Mouse (Mus musculus): ENCODE measurements around the gene Tmem132a. TPM values are rescaled to one million over a fixed set of nuclear protein-coding genes. Genes with fewer than 3 reads are reported as not detected.

Gene Tmem132a
- total RNA-seq, 2 experiments from 2014 or later: 272 to 282 TPM

DNA sequence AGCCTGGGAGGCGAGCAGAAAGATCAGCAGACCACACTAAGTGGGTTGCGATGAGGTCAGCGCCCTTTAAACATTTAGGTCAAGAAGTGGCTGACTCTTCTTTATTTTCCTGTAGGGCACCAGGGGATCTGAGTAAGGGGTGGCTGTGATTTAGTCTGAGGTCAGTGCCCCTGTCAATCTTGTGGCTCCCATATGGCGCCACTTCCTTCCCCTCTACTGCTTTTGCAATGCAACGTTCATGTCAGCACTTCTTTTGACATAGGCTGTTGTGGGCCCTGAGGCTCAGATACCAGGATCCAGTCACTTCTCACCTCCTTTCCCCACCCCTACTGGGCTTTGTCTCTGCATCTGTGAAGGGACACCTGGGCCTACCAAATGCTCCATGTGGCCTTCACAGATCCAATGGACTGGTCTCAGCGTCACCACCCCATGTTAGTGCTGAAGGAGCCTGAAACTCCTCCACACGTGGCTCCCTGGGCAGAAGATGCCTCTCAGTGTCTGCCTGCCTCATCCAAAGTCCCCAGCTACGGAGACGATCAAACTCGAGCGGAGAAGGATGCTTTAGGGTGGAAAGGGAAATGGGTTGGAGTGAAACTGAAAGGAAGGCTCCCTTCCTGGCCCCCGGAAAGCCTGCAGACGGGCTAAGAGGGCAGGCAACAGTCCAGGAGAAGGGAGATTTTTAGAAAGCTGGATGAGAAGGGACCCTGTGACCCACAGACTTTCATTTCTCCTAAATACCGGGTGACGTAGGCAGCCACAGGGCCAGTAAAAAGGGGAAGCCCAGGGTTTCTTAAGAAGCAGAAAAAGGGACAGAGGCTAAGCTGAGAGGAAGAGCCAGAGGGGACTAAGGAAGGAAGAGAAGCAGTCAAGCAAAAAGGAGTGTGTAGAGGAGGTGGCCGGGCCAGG, 27.8 kb downstream of the Tmem132a start:
- intact Hi-C loops (cut with DNase I): no loop called here
- DNase-seq (ENCODE audit: extremely low spot score in 1 of 2, low spot score in 2 of 2): peak in 1 of 2 experiments; percentile 36

DNA sequence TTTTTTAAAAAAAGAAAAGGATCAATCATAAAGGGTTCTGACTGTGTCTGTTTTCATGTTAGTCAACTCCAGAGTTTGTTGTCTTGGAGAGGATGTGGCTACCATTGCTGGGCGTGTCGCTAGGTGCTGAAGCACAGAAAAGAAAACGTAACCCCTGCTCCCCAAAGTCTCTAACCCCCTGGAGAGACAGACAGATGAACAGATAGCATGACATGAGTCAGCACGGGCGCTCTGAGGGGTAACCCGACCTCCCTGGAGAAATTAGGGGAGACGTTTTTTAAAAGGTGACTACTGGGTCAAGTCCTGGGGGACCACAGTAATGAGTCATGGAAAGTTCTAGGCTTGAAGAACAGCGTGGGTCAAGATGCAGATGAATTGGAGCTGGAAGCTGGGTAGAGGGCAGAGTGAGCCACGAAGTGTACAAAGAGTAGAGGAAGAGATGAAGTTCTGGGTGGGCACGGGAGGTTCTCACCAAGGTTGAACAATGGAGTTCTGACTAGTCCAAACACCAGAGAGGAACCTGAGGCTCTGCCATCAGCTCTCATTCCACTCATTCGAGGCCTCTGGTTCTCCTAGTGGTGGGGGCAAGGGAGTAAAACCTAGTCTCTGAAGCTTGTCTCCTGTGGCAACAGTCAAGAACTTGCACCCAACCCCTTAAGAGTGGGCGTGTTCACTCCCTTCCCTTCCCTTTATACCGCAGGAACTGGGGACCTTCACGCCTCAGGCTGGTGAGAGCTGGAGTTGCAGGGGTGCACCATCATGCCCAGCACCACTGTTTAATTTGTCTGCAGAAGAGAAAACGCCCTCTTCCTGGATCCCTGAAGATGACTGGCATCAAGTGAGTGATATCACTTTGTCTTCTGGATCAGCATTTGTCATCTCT, 30.5 kb downstream of the Tmem132a start, which contains the start of gene Slc15a3:
Gene Slc15a3, plus strand, starts transcription at position 718 of the 883 bp plus-strand sequence.
- no peak for DNase-seq (ENCODE audit: extremely low spot score in 1 of 2, low spot score in 2 of 2)
- intact Hi-C loops (cut with DNase I): no loop called here

DNA sequence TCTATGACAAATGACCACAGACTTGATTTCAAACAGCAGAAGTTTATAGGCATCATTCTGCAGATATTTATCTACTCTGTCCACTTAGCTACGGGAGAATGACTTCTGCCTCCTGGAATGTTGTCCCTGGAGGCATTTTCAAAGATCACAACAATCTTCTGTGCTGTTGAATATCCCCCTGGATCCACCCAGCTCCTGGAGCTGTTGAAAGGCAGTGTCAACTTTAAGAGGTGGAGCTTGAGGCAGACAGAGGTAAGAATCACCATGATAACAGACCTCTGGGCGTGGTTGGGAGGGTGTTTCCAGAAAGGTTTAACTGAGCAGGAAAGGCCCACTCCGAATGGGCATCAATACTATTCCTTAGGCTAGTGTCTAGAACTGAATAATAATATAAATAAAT, 34.1 kb downstream of the Tmem132a start:
- intact Hi-C loops (cut with DNase I): no loop called here
- DNase-seq (ENCODE audit: extremely low spot score in 1 of 2, low spot score in 2 of 2): no peak

DNA sequence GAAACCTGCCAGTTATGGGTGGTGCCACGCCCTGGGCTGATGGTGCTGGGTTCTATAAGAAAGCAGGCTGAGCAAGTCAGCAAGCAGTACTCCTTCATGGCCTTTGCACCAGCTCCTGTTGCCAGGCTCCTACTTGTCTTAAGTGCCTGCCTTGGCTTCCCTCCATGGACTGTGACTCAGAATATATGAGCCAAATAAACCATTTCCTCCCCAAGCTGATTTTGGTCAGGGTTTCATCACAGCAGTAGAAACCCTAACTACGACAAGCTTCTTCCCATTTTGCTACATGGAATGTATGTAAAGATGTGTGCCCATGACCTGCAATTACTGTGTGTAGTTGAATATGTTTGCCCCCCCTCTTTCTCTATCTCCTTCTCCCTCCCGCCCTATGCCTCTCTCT, 36.1 kb downstream of the Tmem132a start:
- DNase-seq (ENCODE audit: extremely low spot score in 1 of 2, low spot score in 2 of 2): no peak
- intact Hi-C loops (cut with DNase I): no loop called here

DNA sequence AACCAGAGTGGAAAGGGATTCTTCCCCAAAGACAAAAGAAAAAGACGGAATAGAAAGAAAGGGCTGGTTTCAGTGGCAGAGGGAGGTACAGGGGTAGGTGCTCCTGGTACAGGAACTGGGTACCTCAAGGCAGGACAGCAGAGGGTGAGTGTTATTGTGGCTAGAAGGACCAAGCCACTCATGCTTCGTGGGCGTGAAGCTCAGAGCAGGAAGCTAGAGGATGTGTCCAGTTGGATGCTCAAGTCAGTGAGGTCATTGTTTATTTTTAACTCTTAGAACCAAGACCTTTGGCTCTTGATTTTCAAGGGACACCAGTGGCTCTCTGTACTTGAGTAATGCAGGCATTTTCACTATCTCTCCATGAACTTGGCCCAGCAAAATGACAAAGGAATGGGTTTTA, 37.7 kb downstream of the Tmem132a start:
- no peak for DNase-seq (ENCODE audit: extremely low spot score in 1 of 2, low spot score in 2 of 2)
- intact Hi-C loops (cut with DNase I): no loop called here

DNA sequence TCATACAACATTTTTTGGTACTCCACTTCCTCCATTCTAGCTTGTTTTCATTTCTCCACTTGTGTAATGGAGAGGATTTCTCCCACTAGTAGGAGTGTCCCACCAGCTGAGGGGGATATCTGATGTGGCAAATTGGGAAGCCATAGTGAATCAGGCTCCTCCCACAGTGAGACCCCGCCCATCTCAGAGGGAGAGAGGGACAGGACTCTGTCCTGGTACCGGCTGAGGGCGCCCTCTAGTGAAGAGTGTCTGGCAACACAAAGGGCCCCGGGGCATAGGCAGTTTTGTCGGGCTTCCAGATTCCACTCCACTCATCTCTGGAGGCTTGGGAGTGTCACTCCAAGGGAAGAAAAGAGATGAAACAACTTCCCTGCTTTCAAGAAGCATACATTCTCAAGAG, 38.3 kb downstream of the Tmem132a start:
- intact Hi-C loops (cut with DNase I): no loop called here
- DNase-seq (ENCODE audit: extremely low spot score in 1 of 2, low spot score in 2 of 2): peak in 1 of 2 experiments; percentile 87

DNA sequence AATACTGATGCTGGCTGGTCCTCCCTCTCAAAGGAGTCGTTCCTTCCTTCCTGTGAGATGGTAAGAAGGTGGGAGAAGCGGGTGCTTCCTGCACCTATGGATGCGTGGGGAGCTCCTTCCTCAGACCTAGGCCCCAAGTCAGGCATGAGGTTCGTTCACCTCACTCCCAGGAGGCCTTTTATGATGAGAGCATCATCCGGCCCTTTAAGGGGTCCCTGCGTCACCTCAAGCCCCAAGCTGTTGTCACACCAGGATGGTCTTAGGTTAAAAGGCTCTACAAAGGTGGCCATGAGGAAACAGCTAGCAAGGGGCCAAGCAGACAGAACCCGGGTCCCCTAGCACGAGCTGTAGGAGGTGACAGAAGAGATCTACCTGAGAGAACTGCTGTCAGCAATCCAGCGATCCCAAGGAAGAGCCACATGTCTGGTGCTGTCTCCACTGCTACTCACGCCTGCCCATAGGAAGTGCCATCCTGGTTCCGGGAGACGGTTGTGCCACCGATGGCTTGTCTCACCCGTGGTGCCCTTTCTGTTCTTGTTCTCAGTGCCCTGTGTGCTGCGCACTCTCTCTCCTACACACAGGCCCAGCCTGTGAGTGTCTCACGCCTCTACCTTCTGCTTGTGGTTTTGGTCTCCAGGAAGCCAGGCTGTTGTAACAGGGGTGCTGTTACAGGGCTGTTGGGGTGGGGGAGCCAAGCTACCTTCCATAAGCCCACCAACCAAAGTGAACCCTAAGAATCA, 40.1 kb downstream of the Tmem132a start, which contains the start of gene Cd6:
Gene Cd6, minus strand, starts transcription at position 623 of the 740 bp plus-strand sequence.
- intact Hi-C loops (cut with DNase I): no loop called here
- DNase-seq (ENCODE audit: extremely low spot score in 1 of 2, low spot score in 2 of 2): no peak

DNA sequence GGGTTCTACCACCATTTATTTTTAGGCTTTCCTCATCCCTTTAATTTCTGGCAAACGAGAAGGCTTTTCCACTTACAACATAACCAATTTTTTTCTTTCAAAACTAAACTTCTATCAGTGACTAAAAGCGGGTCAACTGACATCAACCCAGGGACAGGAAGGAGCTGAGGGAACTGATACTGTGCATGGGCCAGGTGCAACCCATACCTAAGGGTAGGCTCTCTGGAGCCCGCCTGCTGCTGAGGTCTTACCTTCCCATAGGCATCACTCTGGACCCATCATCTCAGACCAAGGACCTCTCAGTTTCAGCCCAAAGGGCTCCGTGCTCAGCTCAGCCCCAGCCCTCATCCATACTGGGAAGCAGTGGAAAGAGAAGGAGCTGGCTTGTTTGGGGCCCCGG, 41.4 kb downstream of the Tmem132a start:
- intact Hi-C loops (cut with DNase I): no loop called here
- no peak for DNase-seq (ENCODE audit: extremely low spot score in 1 of 2, low spot score in 2 of 2)

DNA sequence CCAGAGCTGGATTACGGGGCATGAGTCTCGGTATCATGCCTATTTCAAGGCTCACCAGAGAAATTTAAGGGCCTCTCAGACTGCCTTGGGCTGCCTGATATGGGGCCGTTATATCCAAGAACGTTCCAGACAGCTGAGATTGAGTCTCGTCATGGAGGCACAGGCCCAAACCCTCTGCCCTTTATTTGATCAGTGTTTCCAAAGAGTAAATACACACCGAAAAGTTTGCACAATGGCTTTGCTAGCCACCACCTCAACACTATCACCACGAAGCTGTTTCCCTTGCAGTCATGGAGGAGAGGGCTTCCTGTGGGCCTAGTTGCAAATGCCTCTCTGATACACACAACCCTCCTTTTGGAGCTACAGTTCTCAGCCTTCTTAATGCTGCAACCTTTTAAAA, 45.7 kb downstream of the Tmem132a start:
- intact Hi-C loops (cut with DNase I): no loop called here
- DNase-seq (ENCODE audit: extremely low spot score in 1 of 2, low spot score in 2 of 2): no peak

DNA sequence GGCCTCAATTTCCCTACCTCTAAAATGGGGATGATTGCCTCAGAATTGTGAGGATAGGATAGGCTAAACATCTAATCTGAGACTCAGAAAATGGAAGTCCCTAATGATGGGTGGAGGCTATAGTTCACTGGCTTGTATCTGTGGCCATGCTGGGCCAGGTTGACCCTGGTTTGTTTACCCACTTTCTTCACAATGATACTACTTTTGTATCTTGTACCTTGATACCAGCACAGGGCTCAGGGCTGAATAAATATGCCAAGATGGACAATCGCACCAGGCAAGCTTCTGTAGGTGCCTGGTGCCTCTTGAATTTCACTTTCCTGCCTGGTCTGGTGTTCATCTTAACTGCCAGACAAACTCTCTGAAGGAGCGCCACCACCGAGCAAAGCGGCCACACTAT, 47.2 kb downstream of the Tmem132a start:
- intact Hi-C loops (cut with DNase I): no loop called here
- DNase-seq (ENCODE audit: extremely low spot score in 1 of 2, low spot score in 2 of 2): no peak

DNA sequence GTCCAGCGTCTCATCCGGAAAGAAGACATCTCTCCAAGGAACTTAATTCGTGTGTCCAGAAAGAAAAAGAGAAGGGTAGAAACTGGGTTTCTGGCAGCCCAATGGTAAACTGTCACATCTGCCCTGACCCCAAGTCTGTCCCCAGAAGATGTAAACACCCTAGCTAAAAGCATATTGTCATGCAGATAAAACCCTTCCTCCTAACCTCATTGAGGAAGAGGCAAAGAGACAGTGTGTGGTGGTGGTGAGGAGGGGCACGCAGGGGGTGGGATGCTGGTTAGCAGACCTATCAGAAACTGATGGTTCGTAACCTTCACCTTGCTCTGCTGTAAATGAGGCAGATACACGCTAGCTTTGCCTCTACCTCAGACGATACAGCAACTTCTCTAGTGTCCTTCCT, 48.4 kb downstream of the Tmem132a start:
- DNase-seq (ENCODE audit: extremely low spot score in 1 of 2, low spot score in 2 of 2): no peak
- intact Hi-C loops (cut with DNase I): no loop called here

DNA sequence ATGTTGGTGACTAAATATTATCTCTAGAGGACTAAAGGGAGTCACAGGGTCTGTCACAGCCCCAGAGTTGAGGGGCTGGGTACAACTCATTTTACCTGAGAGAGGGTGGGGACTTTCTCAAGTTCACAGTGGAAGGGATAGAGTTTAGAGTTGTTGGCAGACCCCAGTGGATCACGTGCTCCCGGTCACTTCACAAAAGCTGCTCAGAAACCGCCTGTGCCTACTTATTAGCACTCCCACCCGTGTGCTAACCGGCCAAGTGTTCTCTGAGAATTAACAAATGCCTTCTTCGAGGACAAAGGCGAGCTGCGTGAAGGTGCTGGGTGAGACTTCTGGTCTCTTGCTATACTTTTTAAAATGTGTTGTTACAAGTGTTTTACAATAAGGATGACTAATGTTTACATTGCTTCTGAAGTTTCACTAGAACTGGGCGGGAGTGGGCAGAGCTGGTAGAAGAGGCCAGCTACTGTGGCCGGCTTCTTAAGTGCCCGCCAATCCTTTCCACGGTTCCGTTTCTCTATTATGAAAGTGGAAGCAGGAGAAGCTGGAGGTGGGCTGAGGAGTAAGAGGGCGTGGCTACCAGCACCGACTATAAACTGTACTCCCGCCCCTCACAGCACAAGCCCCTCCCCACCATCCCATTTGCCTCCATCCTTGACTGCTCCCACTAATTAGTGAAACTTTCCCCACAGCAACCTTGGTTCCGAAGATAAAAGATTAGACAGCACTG, 51.4 kb downstream of the Tmem132a start:
- intact Hi-C loops (cut with DNase I): loop anchor here (10.0 kb wide), 1 partner anchor 104 kb away; no protein-coding TSS in a partner anchor
- no peak for DNase-seq (ENCODE audit: extremely low spot score in 1 of 2, low spot score in 2 of 2)

DNA sequence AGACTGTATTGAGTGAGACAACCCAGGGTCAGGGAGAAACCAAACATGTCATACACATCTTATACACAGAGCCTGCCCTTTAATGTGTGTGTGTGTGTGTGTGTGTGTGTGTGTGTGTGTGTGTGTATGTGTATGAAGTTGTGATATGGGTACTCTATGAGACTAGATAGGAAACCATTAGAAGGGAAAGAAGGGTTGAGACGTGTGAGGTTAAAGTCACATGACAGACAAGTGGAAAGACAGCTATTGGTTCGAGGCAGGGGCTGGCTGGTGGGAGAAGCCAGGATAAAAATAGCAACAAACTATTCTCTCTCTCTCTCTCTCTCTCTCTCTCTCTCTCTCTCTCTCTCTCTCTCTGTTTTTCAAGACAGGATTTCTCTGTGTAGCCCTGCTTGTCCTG, 53.3 kb downstream of the Tmem132a start:
- intact Hi-C loops (cut with DNase I): loop anchor here (10.0 kb wide), 1 partner anchor 102 kb away; no protein-coding TSS in a partner anchor
- DNase-seq (ENCODE audit: extremely low spot score in 1 of 2, low spot score in 2 of 2): no peak

DNA sequence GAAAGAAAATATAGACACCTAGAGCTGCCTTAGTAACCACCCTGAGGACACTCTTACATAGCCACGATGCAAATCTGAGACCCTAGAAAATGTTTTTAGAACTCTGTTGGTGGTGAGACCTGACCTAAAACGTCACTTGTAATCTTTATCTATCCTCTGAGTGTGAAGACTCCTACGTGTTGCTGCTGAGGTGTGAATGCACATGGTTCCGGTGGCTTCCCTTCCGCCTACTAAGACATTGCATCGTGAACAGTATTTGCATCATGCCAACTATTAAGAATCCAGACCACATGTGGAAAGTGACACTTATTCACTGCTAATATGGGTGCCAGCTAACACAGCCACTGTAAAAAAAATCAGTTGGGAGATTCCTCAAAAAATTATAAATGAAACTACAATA, 53.9 kb downstream of the Tmem132a start:
- no peak for DNase-seq (ENCODE audit: extremely low spot score in 1 of 2, low spot score in 2 of 2)
- intact Hi-C loops (cut with DNase I): loop anchor here (10.0 kb wide), 1 partner anchor 101 kb away; no protein-coding TSS in a partner anchor

DNA sequence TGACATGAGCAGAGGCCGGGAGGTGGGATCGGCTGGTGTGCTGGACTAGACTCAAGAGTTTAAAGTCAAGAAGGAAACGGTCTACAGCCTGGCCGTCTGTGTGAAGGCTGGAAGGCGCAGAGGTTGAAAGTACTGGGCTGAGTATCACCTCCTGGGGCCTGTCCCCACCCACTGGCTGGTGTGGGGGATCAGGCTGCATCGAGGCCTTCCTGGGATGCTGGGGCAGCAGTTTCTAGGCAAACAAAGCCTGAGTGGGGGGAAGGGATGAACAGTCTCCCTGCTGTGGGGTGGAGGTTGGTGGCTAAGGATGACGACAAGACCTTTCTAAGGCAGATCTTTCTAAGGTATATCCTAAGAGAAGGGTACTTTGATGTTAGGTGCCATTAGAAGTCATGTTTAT, 55.8 kb downstream of the Tmem132a start:
- DNase-seq (ENCODE audit: extremely low spot score in 1 of 2, low spot score in 2 of 2): no peak
- intact Hi-C loops (cut with DNase I): loop anchor here (10.0 kb wide), 1 partner anchor 99 kb away; no protein-coding TSS in a partner anchor

DNA sequence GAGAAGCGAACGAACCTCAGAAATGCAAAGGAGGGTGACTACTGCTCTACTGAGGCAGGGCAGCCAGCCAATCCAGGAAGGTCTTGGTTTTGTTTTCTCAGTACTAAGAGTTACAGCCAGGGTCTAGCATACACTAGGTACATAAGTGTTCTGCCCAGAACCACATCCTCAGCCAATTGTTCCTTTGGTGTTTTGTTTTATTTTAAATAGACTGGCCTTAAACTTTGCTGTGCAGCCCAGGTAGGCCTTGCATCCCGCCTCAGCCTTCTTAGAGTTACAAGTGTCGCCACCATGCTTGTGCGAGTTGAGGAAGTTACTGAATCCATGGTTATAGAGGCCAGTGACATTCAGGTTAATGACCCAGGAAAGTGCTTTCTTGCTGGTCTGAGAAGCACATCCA, 56.7 kb downstream of the Tmem132a start:
- intact Hi-C loops (cut with DNase I): loop anchor here (10.0 kb wide), 1 partner anchor 98 kb away; no protein-coding TSS in a partner anchor
- no peak for DNase-seq (ENCODE audit: extremely low spot score in 1 of 2, low spot score in 2 of 2)

DNA sequence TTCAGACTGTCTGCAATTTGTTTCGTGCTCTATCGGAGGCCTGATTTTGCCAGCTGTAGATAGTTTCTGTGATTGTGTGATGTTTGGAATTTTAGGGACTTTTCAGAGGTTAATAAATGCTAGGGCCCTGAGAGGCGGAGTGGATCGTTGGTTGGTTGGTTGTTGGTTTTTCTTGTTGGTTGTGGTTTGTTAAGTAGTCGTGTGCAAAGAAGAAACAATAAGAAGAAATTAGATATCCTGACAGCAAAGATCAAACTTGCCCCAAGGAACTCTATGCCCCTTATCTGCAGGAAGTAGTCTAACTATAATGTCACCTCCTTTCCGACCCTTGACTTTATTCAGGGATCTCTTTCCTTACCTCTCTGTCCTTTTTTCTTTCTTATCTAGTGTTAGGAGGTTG, 58.3 kb downstream of the Tmem132a start:
- intact Hi-C loops (cut with DNase I): loop anchor here (10.0 kb wide), 1 partner anchor 97 kb away; no protein-coding TSS in a partner anchor
- no peak for DNase-seq (ENCODE audit: extremely low spot score in 1 of 2, low spot score in 2 of 2)

DNA sequence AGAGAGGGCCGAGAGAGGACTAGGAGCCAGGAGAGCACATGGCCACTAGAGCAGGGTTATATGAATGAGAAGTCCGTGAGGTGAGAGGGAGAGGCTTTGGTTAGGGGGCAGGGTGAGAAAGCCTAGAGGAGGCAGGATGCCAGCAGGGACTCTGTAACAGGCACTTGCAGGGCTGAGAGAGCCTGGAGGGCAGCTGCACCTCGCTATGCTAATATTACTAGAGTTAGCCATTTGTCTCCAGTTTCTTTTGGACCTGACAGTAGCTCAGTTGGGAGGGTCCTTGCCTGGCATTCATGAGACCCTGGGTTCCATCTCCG, 59.6 kb downstream of the Tmem132a start:
- intact Hi-C loops (cut with DNase I): loop anchor here (10.0 kb wide), 1 partner anchor 95 kb away; no protein-coding TSS in a partner anchor
- no peak for DNase-seq (ENCODE audit: extremely low spot score in 1 of 2, low spot score in 2 of 2)
